Mouse (Mus musculus): Measurements from ENCODE around the gene Cd3e. TPM values are rescaled to one million over a fixed set of nuclear protein-coding genes. Genes with fewer than 3 reads are reported as not detected.
"Not testable (repeated sequence)": the region's sequence is repeated elsewhere in the genome, so short reads cannot be mapped to it uniquely, and the experiment has no call there.

The Cd3e gene
- polyA plus RNA-seq, 1 experiment from 2014 or later: not detected

- H3K27ac ChIP-seq (ENCODE audit: low read length); H3K9ac ChIP-seq (replicated peaks; ENCODE audit: low read depth, low read length); H3K9me3 ChIP-seq (ENCODE audit: control insufficient read depth, low read length); ATAC-seq; H3K27me3 ChIP-seq (replicated peaks; ENCODE audit: control insufficient read depth, insufficient read depth, low read length); H3K4me3 ChIP-seq (replicated peaks; ENCODE audit: low read length); H3K4me2 ChIP-seq (ENCODE audit: low read length); H3K36me3 ChIP-seq (ENCODE audit: control insufficient read depth, insufficient read depth): not testable (repeated sequence)
- H3K4me1 ChIP-seq (replicated peaks; ENCODE audit: control insufficient read depth, insufficient read depth, low read length): peaks cover 15% of the 10 kb centered on the region
- WGBS: 81% methylated on average over 5 of the region's 5 CpGs
Observed at GRCm38 (mm10) chr9:44967763-44968162, 41.7 kb downstream of the Cd3e start.

GRCm38 (mm10) chr9:44966815-44967242 lies 42.6 kb downstream of the Cd3e start:
- Histone ChIP-seq H3K27me3 (replicated peaks; ENCODE audit: control insufficient read depth, insufficient read depth, low read length) (0 out of 2 replicates have a peak, but pooled peaks cover 4% of the 10 kb centered on the region), H3K4me1 (replicated peaks; ENCODE audit: control insufficient read depth, insufficient read depth, low read length) (peaks cover 15% of the 10 kb centered on the region), H3K9me3 (ENCODE audit: control insufficient read depth, low read length) (no peaks in the 10 kb centered on the region), H3K4me2 (ENCODE audit: low read length) (no peak overlapping the region), H3K36me3 (ENCODE audit: control insufficient read depth, insufficient read depth) (no peaks in the 10 kb centered on the region), H3K4me3 (replicated peaks; ENCODE audit: low read length) (no peak overlapping the region), H3K9ac (replicated peaks; ENCODE audit: low read depth, low read length) (no peak overlapping the region), H3K27ac (ENCODE audit: low read length) (no peak overlapping the region)
- ATAC-seq: no peak
- 28% methylated on average over 3 of the region's 3 CpGs for WGBS

- H3K4me3 ChIP-seq (replicated peaks; ENCODE audit: low read length): peak overlapping the region; percentile 64
- peak overlapping the region; percentile 44 for H3K9ac ChIP-seq (replicated peaks; ENCODE audit: low read depth, low read length)
- no peaks in the 10 kb centered on the region for H3K9me3 ChIP-seq (ENCODE audit: control insufficient read depth, low read length)
- peaks cover 15% of the 10 kb centered on the region for H3K4me1 ChIP-seq (replicated peaks; ENCODE audit: control insufficient read depth, insufficient read depth, low read length)
- peaks cover 6% of the 10 kb centered on the region for H3K36me3 ChIP-seq (ENCODE audit: control insufficient read depth, insufficient read depth)
- H3K4me2 ChIP-seq (ENCODE audit: low read length): peak overlapping the region; percentile 71
- 0 out of 2 replicates have a peak, but pooled peaks cover 2% of the 10 kb centered on the region for H3K27me3 ChIP-seq (replicated peaks; ENCODE audit: control insufficient read depth, insufficient read depth, low read length)
- peak; percentile 11 for ATAC-seq
- H3K27ac ChIP-seq (ENCODE audit: low read length): peak overlapping the region; percentile 26; the same call in 1 of the 2 replicates
- WGBS: 16% methylated on average over 10 of the region's 10 CpGs
Observed at GRCm38 (mm10) chr9:44965833-44966466, 43.5 kb downstream of the Cd3e start.

- peaks cover 15% of the 10 kb centered on the region for H3K4me1 ChIP-seq (replicated peaks; ENCODE audit: control insufficient read depth, insufficient read depth, low read length)
- no peaks in the 10 kb centered on the region for H3K27me3 ChIP-seq (replicated peaks; ENCODE audit: control insufficient read depth, insufficient read depth, low read length)
- peaks cover 7% of the 10 kb centered on the region for H3K36me3 ChIP-seq (ENCODE audit: control insufficient read depth, insufficient read depth)
- H3K9me3 ChIP-seq (ENCODE audit: control insufficient read depth, low read length): no peaks in the 10 kb centered on the region
- H3K9ac ChIP-seq (replicated peaks; ENCODE audit: low read depth, low read length): peak within 1 kb of the TSS; percentile 63
- H3K27ac ChIP-seq (ENCODE audit: low read length): peak within 1 kb of the TSS; percentile 26
- ATAC-seq: peak; percentile 97
- WGBS: under 1% methylated on average over 39 of the region's 39 CpGs
- H3K4me2 ChIP-seq (ENCODE audit: low read length): peak within 1 kb of the TSS; percentile 95
- peak within 1 kb of the TSS; percentile 64 for H3K4me3 ChIP-seq (replicated peaks; ENCODE audit: low read length)
Observed at GRCm38 (mm10) chr9:44965126-44965832, 44.1 kb downstream of the Cd3e start, which contains the start of gene Ube4a. Ube4a (minus strand) TSS chr9:44965600.

- no peak for ATAC-seq
- peaks cover 35% of the 10 kb centered on the region for H3K36me3 ChIP-seq (ENCODE audit: control insufficient read depth, insufficient read depth)
- 89% methylated on average over 3 of the region's 3 CpGs for WGBS
Observed at GRCm38 (mm10) chr9:44954432-44954831, 55.0 kb downstream of the Cd3e start.

More at GRCm38 (mm10) chr9:44954432-44954831, 55.0 kb downstream of the Cd3e start:
- no peak overlapping the region for H3K4me2 ChIP-seq (ENCODE audit: low read length)
- no peak overlapping the region for H3K27ac ChIP-seq (ENCODE audit: low read length)
- H3K4me3 ChIP-seq (replicated peaks; ENCODE audit: low read length): no peak overlapping the region
- no peak overlapping the region for H3K9ac ChIP-seq (replicated peaks; ENCODE audit: low read depth, low read length)
- no peaks in the 10 kb centered on the region for H3K4me1 ChIP-seq (replicated peaks; ENCODE audit: control insufficient read depth, insufficient read depth, low read length)
- H3K27me3 ChIP-seq (replicated peaks; ENCODE audit: control insufficient read depth, insufficient read depth, low read length): no peaks in the 10 kb centered on the region
- H3K9me3 ChIP-seq (ENCODE audit: control insufficient read depth, low read length): no peaks in the 10 kb centered on the region

Other genes starting within 250 kb of the Cd3e start
- gene Arcn1, start 241.8 kb downstream of the Cd3e start, polyA plus RNA-seq (2015; fragmentation: Nextera tagmentation; extraction: Ambion mirVana): 150 and 161 TPM in 2 replicates
- 184 and 187 TPM in 2 replicates for gene Ift46, start 241.7 kb downstream of the Cd3e start, polyA plus RNA-seq (2015; fragmentation: Nextera tagmentation; extraction: Ambion mirVana)
- gene Tmem25, start 210.3 kb downstream of the Cd3e start, polyA plus RNA-seq (2015; fragmentation: Nextera tagmentation; extraction: Ambion mirVana): 7.0 and 10.3 TPM in 2 replicates
- 0.41 TPM in 1 of 2 replicates, not detected in the other for gene Ttc36, start 206.6 kb downstream of the Cd3e start, polyA plus RNA-seq (2015; fragmentation: Nextera tagmentation; extraction: Ambion mirVana)
- 22.2 and 24.3 TPM in 2 replicates for gene Kmt2a, start 128.3 kb downstream of the Cd3e start, polyA plus RNA-seq (2015; fragmentation: Nextera tagmentation; extraction: Ambion mirVana)
- gene Atp5l, start 88.9 kb downstream of the Cd3e start, polyA plus RNA-seq (2015; fragmentation: Nextera tagmentation; extraction: Ambion mirVana): 638 and 661 TPM in 2 replicates
- 38.5 and 42.7 TPM in 2 replicates for gene Ube4a, start 44.0 kb downstream of the Cd3e start, polyA plus RNA-seq (2015; fragmentation: Nextera tagmentation; extraction: Ambion mirVana)
- gene Cd3g, start 29.2 kb downstream of the Cd3e start, polyA plus RNA-seq (2015; fragmentation: Nextera tagmentation; extraction: Ambion mirVana): not detected in 2 replicates
- gene Cd3d, start 27.8 kb downstream of the Cd3e start, polyA plus RNA-seq (2015; fragmentation: Nextera tagmentation; extraction: Ambion mirVana): not detected in 2 replicates
- gene Mpzl2, start 30.2 kb upstream of the Cd3e start, polyA plus RNA-seq (2015; fragmentation: Nextera tagmentation; extraction: Ambion mirVana): 0.38 and 0.96 TPM in 2 replicates
- gene Mpzl3, start 45.6 kb upstream of the Cd3e start, polyA plus RNA-seq (2015; fragmentation: Nextera tagmentation; extraction: Ambion mirVana): 1.0 and 1.2 TPM in 2 replicates
- 0.34 and 0.61 TPM in 2 replicates for gene Jaml, start 69.6 kb upstream of the Cd3e start, polyA plus RNA-seq (2015; fragmentation: Nextera tagmentation; extraction: Ambion mirVana)
- 5.7 and 6.9 TPM in 2 replicates for gene Scn2b, start 108.2 kb upstream of the Cd3e start, polyA plus RNA-seq (2015; fragmentation: Nextera tagmentation; extraction: Ambion mirVana)
- gene Scn4b, start 128.8 kb upstream of the Cd3e start, polyA plus RNA-seq (2015; fragmentation: Nextera tagmentation; extraction: Ambion mirVana): 0.24 and 0.27 TPM in 2 replicates
- gene BC049352, start 172.4 kb upstream of the Cd3e start, polyA plus RNA-seq (2015; fragmentation: Nextera tagmentation; extraction: Ambion mirVana): 0.14 and 0.38 TPM in 2 replicates
- not detected in 2 replicates for gene Tmprss4, start 194.5 kb upstream of the Cd3e start, polyA plus RNA-seq (2015; fragmentation: Nextera tagmentation; extraction: Ambion mirVana)

All from forebrain, embryonic 16.5 days (tissue).